Mouse (Mus musculus) kidney, adult 18-20 months (tissue): ENCODE measurements at regions not wholly inside any gene's neighbourhood (a gene's known extent, or its start where the extent isn't known, plus 50 kb on each side); places are given as distances from the start of the nearest gene placed in this dataset.
"Not testable (repeated sequence)": the region's sequence is repeated elsewhere in the genome, so short reads cannot be mapped to it uniquely, and the experiment has no call there.

Source experiments
- DNase-seq: peaks from one replicate; pipeline ENCODE4 v3.0.0; 2021

DNA sequence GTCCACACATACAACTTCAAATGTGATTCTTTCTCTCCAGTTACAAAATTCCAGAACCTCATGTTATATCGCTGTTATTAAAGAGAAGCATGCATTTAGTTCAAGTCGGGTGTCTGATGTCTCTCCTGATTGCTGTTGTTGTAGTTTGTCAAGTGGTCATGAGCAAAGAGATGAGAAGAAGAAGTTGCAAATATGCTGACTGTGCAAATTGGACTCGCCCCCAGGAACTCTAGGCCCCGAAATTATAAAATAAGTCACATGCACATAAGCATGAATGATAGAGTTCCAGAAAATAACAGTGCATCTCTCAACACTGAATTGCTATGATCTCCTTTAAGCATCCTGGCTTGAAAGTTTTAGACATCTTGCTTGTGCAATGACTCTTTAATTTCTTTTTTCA lies 53.3 kb downstream of the Kif2b start:
- no peak for DNase-seq

- DNase-seq = no peak
Measured at GRCm38 (mm10) chr11:91479236-91479635, 98.1 kb downstream of the Kif2b start.

DNA sequence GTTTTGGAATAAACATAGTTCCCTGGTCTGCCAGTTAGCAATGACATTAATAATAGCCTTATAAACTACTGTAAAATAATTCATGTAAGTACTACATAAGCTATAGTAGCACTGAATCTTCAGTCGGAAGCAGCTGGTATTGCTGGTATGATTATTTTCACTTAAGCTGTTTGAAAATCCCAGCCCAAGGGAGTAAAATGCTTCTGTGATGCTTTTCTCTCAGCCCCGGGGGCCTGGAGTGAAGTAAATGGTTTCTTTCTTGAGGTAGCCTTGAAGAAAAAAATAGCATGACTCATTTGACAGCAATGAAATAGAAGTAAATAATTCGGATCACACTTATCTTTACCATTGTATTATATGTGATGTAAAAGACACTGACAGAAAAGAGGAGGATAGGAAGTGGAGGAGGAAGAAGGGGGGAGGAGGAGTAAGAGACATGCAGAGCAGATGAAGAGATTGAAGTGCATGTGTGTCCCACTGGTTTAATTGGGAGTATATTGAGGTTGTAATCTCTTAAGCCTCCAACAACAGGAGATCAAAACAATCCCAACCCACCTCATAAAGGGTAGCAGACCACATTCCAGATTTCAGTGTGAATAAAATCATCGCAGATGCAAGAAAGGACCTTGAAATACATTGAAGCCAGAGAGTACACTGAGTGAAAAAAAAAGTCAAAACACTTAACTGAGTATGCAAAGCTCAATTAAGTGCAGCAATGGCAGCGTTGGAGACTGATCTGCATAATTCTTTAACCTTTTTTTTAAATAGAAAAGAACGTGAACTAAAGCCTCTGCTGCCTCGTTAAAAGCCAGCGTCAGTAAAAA lies 113.6 kb downstream of the Kif2b start:
- no peak for DNase-seq

- DNase-seq = no peak
Measured at GRCm38 (mm10) chr11:91461946-91462345, 115.4 kb downstream of the Kif2b start.

DNA sequence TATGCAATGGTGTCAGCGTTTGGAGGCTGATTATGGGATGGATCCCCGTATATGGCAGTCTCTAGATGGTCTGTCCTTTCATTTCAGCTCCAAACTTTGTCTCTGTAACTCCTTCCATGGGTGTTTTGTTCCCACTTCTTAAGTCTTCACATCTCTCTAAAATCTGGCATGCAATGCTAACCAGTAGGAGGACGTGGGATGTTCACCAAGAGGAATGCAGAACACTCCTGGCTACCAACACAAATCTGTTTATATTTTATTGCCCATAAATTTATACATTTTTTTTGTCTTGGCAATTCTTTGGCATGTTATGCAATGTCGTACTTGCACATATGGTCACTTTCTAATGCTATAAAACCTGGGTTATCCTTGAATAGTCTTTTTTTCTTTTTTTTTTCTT lies 135.0 kb downstream of the Kif2b start:
- no peak for DNase-seq

GRCm38 (mm10) chr11:91432195-91432594 lies 145.2 kb downstream of the Kif2b start:
- no peak for DNase-seq

DNA sequence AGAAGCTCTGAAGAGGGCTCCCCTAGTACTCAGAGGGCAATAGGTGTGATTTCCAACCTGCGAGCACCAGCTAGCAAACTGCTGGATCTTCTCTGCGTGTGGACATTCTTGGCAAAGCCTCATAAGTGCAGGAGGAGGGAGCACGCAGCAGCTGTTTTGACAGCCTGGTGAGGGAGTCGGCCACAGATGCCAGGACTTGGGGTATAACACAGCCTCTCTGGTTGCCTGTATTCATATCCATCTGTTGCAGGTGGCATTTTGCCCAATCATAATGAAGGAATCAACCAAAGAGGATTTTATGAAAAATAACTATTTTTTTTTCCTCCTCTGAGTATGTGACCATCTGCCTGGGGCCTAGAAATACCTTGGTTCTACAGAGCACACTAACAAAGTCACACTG lies 150.6 kb downstream of the Kif2b start:
- DNase-seq = no peak

GRCm38 (mm10) chr11:91387172-91387571 lies 190.2 kb downstream of the Kif2b start:
- DNase-seq = no peak

- DNase-seq = no peak
Measured at GRCm38 (mm10) chr11:91357029-91357428, 220.3 kb downstream of the Kif2b start.

GRCm38 (mm10) chr11:91342629-91343028 lies 234.7 kb downstream of the Kif2b start:
- DNase-seq = no peak

DNA sequence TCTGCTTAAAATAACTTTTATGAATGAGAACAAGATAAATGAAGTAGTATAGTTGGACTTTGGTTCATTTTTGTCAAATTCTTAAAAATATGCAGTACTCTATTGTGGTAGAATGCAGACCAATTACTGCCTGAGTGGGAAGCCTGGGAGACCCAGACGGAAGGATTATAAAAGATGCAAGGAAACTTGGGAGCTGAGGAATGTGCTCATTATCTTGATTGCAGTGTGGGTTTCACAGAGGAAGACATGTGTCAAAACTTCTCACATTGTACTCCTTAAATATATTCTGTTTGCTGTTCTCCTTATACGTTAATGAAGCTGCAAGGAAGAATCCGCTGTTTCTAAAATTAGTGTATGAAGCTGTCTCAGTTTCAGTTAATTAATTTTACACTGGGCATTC lies 244.3 kb downstream of the Kif2b start:
- DNase-seq = no peak

DNA sequence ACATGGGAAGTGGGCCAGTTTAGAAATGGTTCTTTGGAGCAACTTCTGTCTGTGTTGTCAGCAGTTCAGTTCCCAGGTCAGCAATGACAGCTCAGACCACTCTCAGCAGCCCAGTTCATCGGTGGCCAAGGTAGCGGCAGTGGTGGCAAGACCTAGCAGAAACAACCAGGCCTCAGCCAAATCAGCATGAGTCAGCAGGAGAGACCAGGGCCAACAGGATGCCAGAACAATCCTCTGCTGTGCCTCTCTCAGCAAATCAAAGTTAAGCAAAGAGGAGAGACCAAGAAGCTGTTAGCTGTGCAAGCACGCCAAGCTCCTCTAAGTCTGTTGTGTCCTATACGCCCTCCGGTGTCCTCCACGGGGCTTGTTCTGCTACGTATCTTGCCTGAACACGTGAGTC lies 249.8 kb downstream of the Kif2b start:
- DNase-seq = no peak

GRCm38 (mm10) chr11:91310212-91310742 lies 267.1 kb downstream of the Kif2b start:
- DNase-seq = no peak

- DNase-seq = no peak
Measured at GRCm38 (mm10) chr11:91289194-91290123, 287.9 kb downstream of the Kif2b start.

- no peak for DNase-seq
Measured at GRCm38 (mm10) chr11:91286376-91286775, 291.0 kb downstream of the Kif2b start.

- DNase-seq = no peak
Measured at GRCm38 (mm10) chr11:91262216-91262615, 315.1 kb downstream of the Kif2b start.

GRCm38 (mm10) chr11:91242061-91242460 lies 335.3 kb downstream of the Kif2b start:
- peak; percentile 3 for DNase-seq

- DNase-seq = no peak
Measured at GRCm38 (mm10) chr11:91216158-91216557, 361.2 kb downstream of the Kif2b start.

GRCm38 (mm10) chr11:91213104-91213503 lies 364.3 kb downstream of the Kif2b start:
- no peak for DNase-seq

DNA sequence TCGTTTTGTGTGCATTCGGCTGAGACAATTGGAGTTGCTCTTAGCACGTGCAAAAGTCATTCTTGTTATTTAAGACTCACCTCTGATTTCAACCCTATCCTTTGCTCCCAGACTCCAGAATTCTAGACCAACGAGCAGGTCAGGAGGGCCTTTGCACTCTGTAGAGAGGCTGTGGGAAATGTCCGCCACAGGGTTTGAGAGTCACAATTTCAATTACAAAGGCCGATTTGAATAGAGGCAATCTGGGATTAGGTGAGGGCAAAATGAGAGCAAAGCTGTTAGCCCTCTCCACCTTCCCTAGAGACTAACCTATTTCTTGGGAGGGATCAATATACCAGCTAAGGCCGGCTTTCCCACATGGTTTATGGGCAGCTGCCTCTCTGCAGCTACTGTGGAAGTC lies 370.9 kb downstream of the Kif2b start:
- no peak for DNase-seq

- no peak for DNase-seq
Measured at GRCm38 (mm10) chr11:91204416-91204815, 372.9 kb downstream of the Kif2b start.

DNA sequence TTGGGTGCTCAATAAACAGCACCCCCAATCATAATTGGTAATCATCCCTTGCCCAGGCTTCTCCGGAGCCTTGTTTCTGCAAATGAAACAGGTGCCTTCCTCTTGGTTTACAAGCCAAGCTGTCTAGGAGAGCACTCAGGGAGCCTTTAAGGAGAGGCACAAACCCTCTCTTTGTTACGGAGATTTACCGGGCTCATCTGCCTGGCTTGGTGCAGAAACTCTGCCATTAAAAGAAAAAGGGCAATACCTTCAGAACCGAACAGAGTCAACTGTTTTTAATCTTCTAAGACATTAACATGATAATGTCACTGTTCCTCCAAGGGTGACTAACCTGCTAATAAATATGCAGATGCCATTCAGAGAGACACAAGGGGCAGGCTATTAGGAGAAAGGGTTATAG lies 380.5 kb downstream of the Kif2b start:
- DNase-seq = no peak

- DNase-seq = no peak
Measured at GRCm38 (mm10) chr11:91196351-91196750, 381.0 kb downstream of the Kif2b start.

GRCm38 (mm10) chr11:91167336-91167735 lies 410.0 kb downstream of the Kif2b start:
- DNase-seq = not testable (repeated sequence)
